Mouse (Mus musculus): ENCODE data around the gene Calcb. TPM values are rescaled to one million over a fixed set of nuclear protein-coding genes. Genes with fewer than 3 reads are reported as not detected.
"Not testable (repeated sequence)": the region's sequence is repeated elsewhere in the genome, so short reads cannot be mapped to it uniquely, and the experiment has no call there.

The Calcb gene
- 1.4 and 1.7 TPM in 2 replicates for polyA plus RNA-seq (2015; fragmentation: Nextera tagmentation; extraction: Ambion mirVana)

GRCm38 (mm10) chr7:114718300-114718699 is at the start of gene Calcb:
Gene Calcb, plus strand, starts transcription at chr7:114718643.
- Histone ChIP-seq H3K4me1 (replicated peaks) (peaks cover 13% of the 10 kb centered on the region), H3K27me3 (peaks cover 61% of the 10 kb centered on the region), H3K9me3 (no peaks in the 10 kb centered on the region), H3K36me3 (no peaks in the 10 kb centered on the region), H3K4me2 (peak within 1 kb of the TSS; percentile 40), H3K9ac (no peak within 1 kb of the TSS), H3K27ac (no peak within 1 kb of the TSS), H3K4me3 (peak within 1 kb of the TSS; percentile 19)
- no peak for ATAC-seq (ENCODE audit: low FRiP score)
- WGBS: 6% methylated on average over 11 of the region's 11 CpGs

- ATAC-seq (ENCODE audit: low FRiP score): no peak
- H3K4me2 ChIP-seq: no peak overlapping the region
- H3K9me3 ChIP-seq: no peaks in the 10 kb centered on the region
- no peak overlapping the region for H3K27ac ChIP-seq
- no peaks in the 10 kb centered on the region for H3K27me3 ChIP-seq
- H3K9ac ChIP-seq: no peak overlapping the region
- 90% methylated on average over 1 of the region's 1 CpGs for WGBS
- no peak overlapping the region for H3K4me3 ChIP-seq
- H3K4me1 ChIP-seq (replicated peaks): 0 out of 2 replicates have a peak, but pooled peaks cover 4% of the 10 kb centered on the region
- no peaks in the 10 kb centered on the region for H3K36me3 ChIP-seq
Measured at GRCm38 (mm10) chr7:114671405-114671804, 47.0 kb upstream of the Calcb start.

- Histone ChIP-seq H3K4me3 (no peak overlapping the region), H3K9ac (no peak overlapping the region), H3K4me2 (no peak overlapping the region), H3K27me3 (no peaks in the 10 kb centered on the region), H3K9me3 (no peaks in the 10 kb centered on the region), H3K4me1 (replicated peaks) (0 out of 2 replicates have a peak, but pooled peaks cover 4% of the 10 kb centered on the region), H3K36me3 (no peaks in the 10 kb centered on the region), H3K27ac (no peak overlapping the region)
- 30% methylated on average over 2 of the region's 2 CpGs for WGBS
- no peak for ATAC-seq (ENCODE audit: low FRiP score)
Measured at GRCm38 (mm10) chr7:114672697-114673096, 45.7 kb upstream of the Calcb start.

GRCm38 (mm10) chr7:114692339-114692738 is 26.1 kb upstream of the Calcb start:
- Histone ChIP-seq H3K4me2 (no peak overlapping the region), H3K27ac (no peak overlapping the region), H3K9ac (no peak overlapping the region), H3K27me3 (no peaks in the 10 kb centered on the region), H3K4me1 (replicated peaks) (no peaks in the 10 kb centered on the region), H3K4me3 (no peak overlapping the region), H3K9me3 (no peaks in the 10 kb centered on the region), H3K36me3 (no peaks in the 10 kb centered on the region)
- no peak for ATAC-seq (ENCODE audit: low FRiP score)

GRCm38 (mm10) chr7:114700871-114701270 is 17.6 kb upstream of the Calcb start:
- no peak overlapping the region for H3K9ac ChIP-seq
- 59% methylated on average over 2 of the region's 2 CpGs for WGBS

GRCm38 (mm10) chr7:114706716-114707115 is 11.7 kb upstream of the Calcb start:
- Histone ChIP-seq H3K9me3 (no peaks in the 10 kb centered on the region), H3K4me1 (replicated peaks) (no peaks in the 10 kb centered on the region), H3K27me3 (no peaks in the 10 kb centered on the region), H3K4me2 (no peak overlapping the region), H3K9ac (no peak overlapping the region), H3K4me3 (no peak overlapping the region), H3K27ac (no peak overlapping the region), H3K36me3 (no peaks in the 10 kb centered on the region)
- WGBS: 86% methylated on average over 4 of the region's 4 CpGs
- no peak for ATAC-seq (ENCODE audit: low FRiP score)

More at GRCm38 (mm10) chr7:114700871-114701270, 17.6 kb upstream of the Calcb start:
- Histone ChIP-seq H3K27me3 (no peaks in the 10 kb centered on the region), H3K27ac (no peak overlapping the region), H3K4me1 (replicated peaks) (no peaks in the 10 kb centered on the region), H3K36me3 (no peaks in the 10 kb centered on the region), H3K4me3 (no peak overlapping the region), H3K4me2 (no peak overlapping the region), H3K9me3 (no peaks in the 10 kb centered on the region)
- no peak for ATAC-seq (ENCODE audit: low FRiP score)

GRCm38 (mm10) chr7:114707398-114707797 is 11.0 kb upstream of the Calcb start:
- Histone ChIP-seq H3K4me2 (no peak overlapping the region), H3K27ac (no peak overlapping the region), H3K4me3 (no peak overlapping the region), H3K4me1 (replicated peaks) (no peaks in the 10 kb centered on the region), H3K27me3 (no peaks in the 10 kb centered on the region), H3K9ac (no peak overlapping the region), H3K36me3 (no peaks in the 10 kb centered on the region), H3K9me3 (no peaks in the 10 kb centered on the region)
- ATAC-seq (ENCODE audit: low FRiP score): no peak
- WGBS: 86% methylated on average over 1 of the region's 1 CpGs

- WGBS: 84% methylated on average over 2 of the region's 2 CpGs
- no peaks in the 10 kb centered on the region for H3K36me3 ChIP-seq
- H3K4me3 ChIP-seq: no peak overlapping the region
- ATAC-seq (ENCODE audit: low FRiP score): no peak
- no peaks in the 10 kb centered on the region for H3K9me3 ChIP-seq
- 0 out of 2 replicates have a peak, but pooled peaks cover 3% of the 10 kb centered on the region for H3K27me3 ChIP-seq
- no peak overlapping the region for H3K4me2 ChIP-seq
- H3K9ac ChIP-seq: no peak overlapping the region
- no peak overlapping the region for H3K27ac ChIP-seq
- H3K4me1 ChIP-seq (replicated peaks): no peaks in the 10 kb centered on the region
Measured at GRCm38 (mm10) chr7:114710419-114710818, 8.0 kb upstream of the Calcb start.

- Histone ChIP-seq H3K9me3 (no peaks in the 10 kb centered on the region), H3K36me3 (no peaks in the 10 kb centered on the region), H3K4me1 (replicated peaks) (no peaks in the 10 kb centered on the region), H3K27ac (no peak overlapping the region), H3K27me3 (peaks cover 14% of the 10 kb centered on the region), H3K9ac (no peak overlapping the region), H3K4me3 (no peak overlapping the region), H3K4me2 (no peak overlapping the region)
- whole genome bisulfite sequencing: 73% methylated on average over 1 of the region's 1 CpGs
- no peak for ATAC-seq (ENCODE audit: low FRiP score)
Measured at GRCm38 (mm10) chr7:114712523-114712922, 5.9 kb upstream of the Calcb start.

- H3K4me2 ChIP-seq: peak overlapping the region; percentile 40
- 5% methylated on average over 17 of the region's 17 CpGs for WGBS
- no peak for ATAC-seq (ENCODE audit: low FRiP score)
- H3K9ac ChIP-seq: 0 out of 2 replicates have a peak overlapping the region, but pooled peaks have one; percentile 3
- H3K4me1 ChIP-seq (replicated peaks): peaks cover 13% of the 10 kb centered on the region
- H3K4me3 ChIP-seq: peak overlapping the region; percentile 19
- peaks cover 61% of the 10 kb centered on the region for H3K27me3 ChIP-seq
- no peak overlapping the region for H3K27ac ChIP-seq
- H3K9me3 ChIP-seq: no peaks in the 10 kb centered on the region
- no peaks in the 10 kb centered on the region for H3K36me3 ChIP-seq
Measured at GRCm38 (mm10) chr7:114719381-114720131, 1.1 kb downstream of the Calcb start.

- not testable (repeated sequence) for H3K9me3 ChIP-seq; H3K4me2 ChIP-seq; H3K36me3 ChIP-seq; H3K27ac ChIP-seq; H3K4me1 ChIP-seq (replicated peaks); H3K27me3 ChIP-seq; ATAC-seq (ENCODE audit: low FRiP score); H3K4me3 ChIP-seq; H3K9ac ChIP-seq
- WGBS: 56% methylated on average over 4 of the region's 4 CpGs
Measured at GRCm38 (mm10) chr7:114729696-114730095, 11.3 kb downstream of the Calcb start.

GRCm38 (mm10) chr7:114731175-114731574 is 12.7 kb downstream of the Calcb start:
- H3K27ac ChIP-seq: no peak overlapping the region
- ATAC-seq (ENCODE audit: low FRiP score): no peak
- no peaks in the 10 kb centered on the region for H3K27me3 ChIP-seq
- no peak overlapping the region for H3K4me2 ChIP-seq
- H3K36me3 ChIP-seq: no peaks in the 10 kb centered on the region
- no peaks in the 10 kb centered on the region for H3K4me1 ChIP-seq (replicated peaks)
- no peaks in the 10 kb centered on the region for H3K9me3 ChIP-seq
- 82% methylated on average over 6 of the region's 6 CpGs for WGBS
- no peak overlapping the region for H3K9ac ChIP-seq
- H3K4me3 ChIP-seq: no peak overlapping the region

- H3K27me3 ChIP-seq; ATAC-seq (ENCODE audit: low FRiP score); H3K4me1 ChIP-seq (replicated peaks); H3K4me2 ChIP-seq; H3K9me3 ChIP-seq; H3K36me3 ChIP-seq; H3K4me3 ChIP-seq; H3K27ac ChIP-seq; H3K9ac ChIP-seq: not testable (repeated sequence)
- 43% methylated on average over 4 of the region's 4 CpGs for WGBS
Measured at GRCm38 (mm10) chr7:114731700-114732099, 13.3 kb downstream of the Calcb start.
